Mouse (Mus musculus): Measurements from ENCODE around the gene Selplg. TPM values are rescaled to one million over a fixed set of nuclear protein-coding genes. Genes with fewer than 3 reads are reported as not detected.
"Not testable (repeated sequence)": the region's sequence is repeated elsewhere in the genome, so short reads cannot be mapped to it uniquely, and the experiment has no call there.

Selplg gene
- total and polyA plus RNA-seq, 2 experiments from 2014 or later, result 1.8 to 2.8 TPM

DNA sequence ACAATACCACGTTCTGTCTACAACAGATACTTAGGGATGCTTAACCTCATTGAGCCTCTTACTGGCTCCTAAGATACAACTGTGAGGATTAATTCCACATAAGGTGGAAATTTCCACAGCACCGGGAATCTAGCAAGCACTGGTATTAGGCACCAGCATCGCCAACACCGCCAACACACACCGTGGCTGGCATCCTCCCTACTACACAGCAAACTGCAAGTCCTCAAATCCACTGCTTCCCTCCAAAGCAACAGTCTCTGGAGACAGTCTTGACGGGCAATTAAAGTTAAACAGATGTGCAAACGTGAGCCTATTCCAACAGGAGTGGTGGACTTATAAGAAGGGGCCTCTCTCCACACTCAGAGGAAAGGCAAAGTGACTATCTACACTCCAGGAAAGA lies 51.2 kb downstream of the Selplg start:
- Histone ChIP-seq H3K27ac (no peak overlapping the region), H3K4me1 (ENCODE audit: insufficient read depth, low read length) (no peaks in the 10 kb centered on the region), H3K27me3 (ENCODE audit: insufficient read depth, low read length) (no peaks in the 10 kb centered on the region), H3K4me2 (ENCODE audit: low read depth, low read length) (no peak overlapping the region), H3K36me3 (ENCODE audit: insufficient read depth, low read length) (peaks cover 10% of the 10 kb centered on the region; the same call in 1 of the 2 replicates), H3K9me3 (ENCODE audit: low read length) (no peaks in the 10 kb centered on the region), H3K4me3 (ENCODE audit: low read length) (no peak overlapping the region), H3K9ac (replicated peaks; ENCODE audit: low read length) (no peak overlapping the region)
- no peak for DNase-seq (ENCODE audit: low spot score)
- no peak for TF ChIP-seq CTCF (IDR thresholded peaks at IDR 0.05; ENCODE audit: low read depth)
- WGBS, result 83% methylated on average over 7 of the region's 7 CpGs
- no peak for ATAC-seq

GRCm38 (mm10) chr5:113780763-113781162 lies 51.7 kb downstream of the Selplg start:
- H3K4me1 ChIP-seq (ENCODE audit: insufficient read depth, low read length), result no peaks in the 10 kb centered on the region
- no peak for TF ChIP-seq CTCF (IDR thresholded peaks at IDR 0.05; ENCODE audit: low read depth)
- 87% methylated on average over 5 of the region's 5 CpGs for WGBS

GRCm38 (mm10) chr5:113780082-113780752 lies 52.2 kb downstream of the Selplg start:
- no peak overlapping the region for H3K27ac ChIP-seq
- peaks cover 20% of the 10 kb centered on the region for H3K36me3 ChIP-seq (ENCODE audit: insufficient read depth, low read length)
- H3K4me3 ChIP-seq (ENCODE audit: low read length), result no peak overlapping the region
- H3K4me1 ChIP-seq (ENCODE audit: insufficient read depth, low read length), result no peaks in the 10 kb centered on the region
- no peak for TF ChIP-seq CTCF (IDR thresholded peaks at IDR 0.05; ENCODE audit: low read depth)
- WGBS, result 93% methylated on average over 3 of the region's 3 CpGs
- H3K27me3 ChIP-seq (ENCODE audit: insufficient read depth, low read length), result no peaks in the 10 kb centered on the region
- ATAC-seq (peak; percentile 33; the same call in 1 of the 2 replicates), DNase-seq (ENCODE audit: low spot score) (no peak)
- no peak overlapping the region for H3K9ac ChIP-seq (replicated peaks; ENCODE audit: low read length)
- no peaks in the 10 kb centered on the region for H3K9me3 ChIP-seq (ENCODE audit: low read length)
- H3K4me2 ChIP-seq (ENCODE audit: low read depth, low read length), result no peak overlapping the region

More at GRCm38 (mm10) chr5:113780763-113781162, 51.7 kb downstream of the Selplg start:
- Histone ChIP-seq H3K27ac (no peak overlapping the region), H3K4me3 (ENCODE audit: low read length) (no peak overlapping the region), H3K4me2 (ENCODE audit: low read depth, low read length) (no peak overlapping the region), H3K9me3 (ENCODE audit: low read length) (no peaks in the 10 kb centered on the region), H3K9ac (replicated peaks; ENCODE audit: low read length) (no peak overlapping the region), H3K36me3 (ENCODE audit: insufficient read depth, low read length) (peaks cover 15% of the 10 kb centered on the region; the same call in 1 of the 2 replicates), H3K27me3 (ENCODE audit: insufficient read depth, low read length) (no peaks in the 10 kb centered on the region)
- ATAC-seq (no peak), DNase-seq (ENCODE audit: low spot score) (no peak)

DNA sequence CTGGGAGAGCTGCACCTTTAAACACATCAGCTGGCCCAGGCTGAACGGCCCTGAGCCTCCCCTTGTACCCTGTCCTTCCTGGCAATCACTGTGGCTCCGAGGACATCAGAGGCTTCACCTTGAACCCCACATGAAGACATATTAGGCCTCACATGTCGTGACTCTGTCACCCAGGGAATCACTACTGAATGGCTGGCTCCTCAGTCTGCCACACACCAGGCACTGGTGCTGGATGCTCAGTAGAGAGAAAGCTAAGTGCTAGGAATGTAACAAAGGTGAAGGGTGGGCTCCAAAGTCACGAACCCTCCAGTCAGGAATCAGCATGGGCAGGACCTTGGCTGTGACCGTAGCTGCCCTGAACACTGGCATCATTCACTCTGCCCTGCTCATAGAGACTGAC lies 52.9 kb downstream of the Selplg start:
- no peak overlapping the region for H3K9ac ChIP-seq (replicated peaks; ENCODE audit: low read length)
- ATAC-seq, result peak; percentile 10; the same call in 1 of the 2 replicates
- WGBS, result 77% methylated on average over 5 of the region's 5 CpGs

DNA sequence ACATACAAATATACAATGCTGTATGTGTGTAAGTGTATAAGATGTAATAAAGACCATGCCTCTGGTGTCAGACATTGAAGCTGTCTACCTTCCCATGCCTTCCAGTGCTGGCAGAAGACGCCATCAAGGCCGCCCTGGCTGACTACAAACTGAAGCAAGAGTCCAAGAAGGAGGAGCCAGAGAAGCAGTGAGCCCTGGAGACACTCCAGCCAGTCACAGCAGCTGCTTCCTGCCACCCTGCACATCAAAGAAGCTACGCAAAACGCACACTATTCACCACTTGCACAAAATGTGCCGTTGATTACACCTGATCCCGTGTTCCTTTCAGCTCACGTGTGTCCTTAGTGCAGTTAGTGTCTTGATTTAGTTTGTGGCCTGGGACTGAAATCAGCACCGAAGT lies 54.7 kb downstream of the Selplg start:
- not testable (repeated sequence) for H3K4me3 ChIP-seq (ENCODE audit: low read length); H3K9me3 ChIP-seq (ENCODE audit: low read length); H3K4me1 ChIP-seq (ENCODE audit: insufficient read depth, low read length); H3K9ac ChIP-seq (replicated peaks; ENCODE audit: low read length); ATAC-seq; H3K27ac ChIP-seq; H3K4me2 ChIP-seq (ENCODE audit: low read depth, low read length); DNase-seq (ENCODE audit: low spot score); H3K27me3 ChIP-seq (ENCODE audit: insufficient read depth, low read length)
- H3K36me3 ChIP-seq (ENCODE audit: insufficient read depth, low read length), result peaks cover 24% of the 10 kb centered on the region
- WGBS, result 91% methylated on average over 8 of the region's 8 CpGs

More for the DNA sequence above, 52.9 kb downstream of the Selplg start:
- no peaks in the 10 kb centered on the region for H3K9me3 ChIP-seq (ENCODE audit: low read length)
- no peaks in the 10 kb centered on the region for H3K4me1 ChIP-seq (ENCODE audit: insufficient read depth, low read length)
- no peak overlapping the region for H3K27ac ChIP-seq
- DNase-seq (ENCODE audit: low spot score), result no peak
- TF ChIP-seq CTCF (IDR thresholded peaks at IDR 0.05; ENCODE audit: low read depth), result no peak
- H3K36me3 ChIP-seq (ENCODE audit: insufficient read depth, low read length), result peaks cover 24% of the 10 kb centered on the region
- H3K4me3 ChIP-seq (ENCODE audit: low read length), result no peak overlapping the region
- no peaks in the 10 kb centered on the region for H3K27me3 ChIP-seq (ENCODE audit: insufficient read depth, low read length)
- no peak overlapping the region for H3K4me2 ChIP-seq (ENCODE audit: low read depth, low read length)

GRCm38 (mm10) chr5:113776896-113777226 lies 55.6 kb downstream of the Selplg start:
- H3K4me3 ChIP-seq (ENCODE audit: low read length), result no peak overlapping the region
- H3K4me1 ChIP-seq (ENCODE audit: insufficient read depth, low read length), result no peaks in the 10 kb centered on the region
- ATAC-seq (no peak), DNase-seq (ENCODE audit: low spot score) (no peak)
- H3K27me3 ChIP-seq (ENCODE audit: insufficient read depth, low read length), result no peaks in the 10 kb centered on the region
- no peak overlapping the region for H3K9ac ChIP-seq (replicated peaks; ENCODE audit: low read length)
- H3K9me3 ChIP-seq (ENCODE audit: low read length), result no peaks in the 10 kb centered on the region
- 87% methylated on average over 8 of the region's 8 CpGs for WGBS
- peaks cover 24% of the 10 kb centered on the region for H3K36me3 ChIP-seq (ENCODE audit: insufficient read depth, low read length)
- TF ChIP-seq CTCF (IDR thresholded peaks at IDR 0.05; ENCODE audit: low read depth), result no peak
- H3K27ac ChIP-seq, result no peak overlapping the region
- H3K4me2 ChIP-seq (ENCODE audit: low read depth, low read length), result no peak overlapping the region

DNA sequence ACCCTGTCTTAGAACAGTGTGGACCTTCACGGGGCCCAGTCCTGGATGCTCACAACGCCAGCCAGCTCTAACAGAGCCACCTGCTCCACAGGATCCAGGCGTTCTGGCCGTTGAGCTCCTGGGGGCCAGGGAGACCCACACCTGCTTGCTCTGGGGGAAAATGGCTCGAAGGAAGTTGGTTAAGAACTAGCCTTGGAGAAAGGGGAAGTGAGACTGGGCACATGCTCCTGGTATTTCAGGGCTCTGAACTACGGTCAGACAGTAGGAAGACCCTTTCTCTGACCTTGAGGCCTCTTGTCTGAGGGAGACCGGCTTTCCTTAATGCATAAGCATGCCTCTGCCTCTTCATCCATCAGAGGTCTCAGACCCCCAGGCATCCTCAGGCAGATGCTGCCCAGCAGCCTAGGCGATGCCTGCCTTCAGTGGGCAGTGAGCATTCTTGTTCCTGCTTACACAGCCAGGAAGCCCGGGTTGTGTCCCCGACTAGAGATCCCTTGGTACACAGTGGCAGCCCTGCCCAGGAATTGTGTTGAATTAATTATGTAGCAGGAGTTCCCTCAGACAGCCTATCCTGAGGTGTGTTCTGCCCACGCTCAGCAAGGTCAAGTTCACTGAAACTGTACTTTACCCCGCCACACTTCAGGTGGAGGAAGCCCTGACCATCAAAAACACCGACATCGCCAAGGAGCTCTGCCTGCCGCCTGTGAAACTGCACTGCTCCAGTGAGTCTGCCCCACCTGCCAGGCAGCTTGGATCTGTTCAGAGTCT lies 56.1 kb downstream of the Selplg start:
- DNase-seq (ENCODE audit: low spot score), result no peak
- no peak overlapping the region for H3K27ac ChIP-seq
- H3K9me3 ChIP-seq (ENCODE audit: low read length), result no peaks in the 10 kb centered on the region
- H3K4me2 ChIP-seq (ENCODE audit: low read depth, low read length), result no peak overlapping the region
- TF ChIP-seq CTCF (IDR thresholded peaks at IDR 0.05; ENCODE audit: low read depth), result no peak
- H3K36me3 ChIP-seq (ENCODE audit: insufficient read depth, low read length), result peaks cover 24% of the 10 kb centered on the region
- H3K4me3 ChIP-seq (ENCODE audit: low read length), result no peak overlapping the region
- 92% methylated on average over 15 of the region's 15 CpGs for WGBS
- no peak for ATAC-seq
- H3K9ac ChIP-seq (replicated peaks; ENCODE audit: low read length), result no peak overlapping the region
- no peaks in the 10 kb centered on the region for H3K4me1 ChIP-seq (ENCODE audit: insufficient read depth, low read length)
- no peaks in the 10 kb centered on the region for H3K27me3 ChIP-seq (ENCODE audit: insufficient read depth, low read length)
